Mouse (Mus musculus) liver, adult 2 months (tissue): ENCODE data around the gene Ms4a12. TPM values are rescaled to one million over a fixed set of nuclear protein-coding genes. Genes with fewer than 3 reads are reported as not detected.

Experiments used
- DNase-seq: peaks from one replicate; pipeline ENCODE4 v3.0.0-alpha.2; 2011; ENCODE audit warnings: low read depth, low spot score; ENCODE audit errors: extremely low read depth
- H3K27ac ChIP-seq: fragments of 200-500 bp; replicated peaks from 2 replicates; pipeline ENCODE4 v1.5.1; 2012; ENCODE audit warnings: low read depth, mild to moderate bottlenecking, control low read depth, inconsistent platforms, low read length; ENCODE audit not compliant: insufficient read depth
- H3K27me3 ChIP-seq: fragments of 200-500 bp; 2 replicates; pipeline ENCODE4 v1.6.1; 2012; ENCODE audit warnings: mild to moderate bottlenecking, moderate library complexity, low read length, inconsistent platforms; ENCODE audit not compliant: control insufficient read depth, insufficient read depth
- H3K36me3 ChIP-seq: fragments of 200-500 bp; 2 replicates; pipeline ENCODE4 v1.6.1; 2012; ENCODE audit warnings: low read length, inconsistent platforms; ENCODE audit not compliant: control insufficient read depth, insufficient read depth
- H3K4me1 ChIP-seq: fragments of 200-500 bp; 2 replicates; pipeline ENCODE4 v1.6.1; 2011; ENCODE audit warnings: low read length; ENCODE audit not compliant: control insufficient read depth, insufficient read depth
- H3K4me3 ChIP-seq: fragments of 200-500 bp; 2 replicates; pipeline ENCODE4 v1.5.1; 2011; ENCODE audit warnings: low read depth, mild to moderate bottlenecking, control low read depth, low read length, moderate library complexity; ENCODE audit not compliant: insufficient read depth
- H3K79me2 ChIP-seq: fragments of 200-500 bp; 2 replicates; pipeline ENCODE4 v1.6.1; 2012; ENCODE audit warnings: inconsistent platforms, mild to moderate bottlenecking, low read length, moderate library complexity; ENCODE audit not compliant: control insufficient read depth, insufficient read depth
- H3K9ac ChIP-seq: fragments of 200-500 bp; 2 replicates; pipeline ENCODE4 v1.6.1; 2012; ENCODE audit warnings: low read depth, mild to moderate bottlenecking, control low read depth, inconsistent platforms, low read length
- CTCF ChIP-seq: fragments of 200-500 bp; IDR thresholded peaks from 2 replicates; pipeline ENCODE4 v1.5.1; 2011; ENCODE audit warnings: low read depth, low read length, control low read depth
- POLR2A ChIP-seq: fragments of 200-500 bp; IDR thresholded peaks from 2 replicates; pipeline ENCODE4 v1.6.1; 2011; ENCODE audit warnings: low read length, control low read depth; ENCODE audit not compliant: insufficient read depth; ENCODE audit errors: extremely low read depth
- WGBS: fragments of 180-500 bp; shearing (Covaris S2); methylation state at CpG from one replicate; pipeline ENCODE4 v1.1.7; 2018; 5-methylcytosine and 5-hydroxymethylcytosine counted together
- polyA plus RNA-seq: library from polyadenylated mRNA; depleted of rRNA; stranded (reverse); fragments of >200 nt; gene quantifications from 2 replicates; pipeline ENCODE4 v1.2.3, GENCODE M21; 2012
- total RNA-seq: library from RNA; depleted of rRNA; stranded (reverse); fragments of >200 nt; gene quantifications from 2 replicates; pipeline ENCODE4 v1.2.3, GENCODE M21; 2014

Gene Ms4a12
- total and polyA plus RNA-seq, 2 experiments: not detected

- no peaks in the 10 kb centered on the region for H3K27me3 ChIP-seq
- H3K36me3 ChIP-seq: no peaks in the 10 kb centered on the region
- H3K9ac ChIP-seq: no peak overlapping the region
- TF ChIP-seq CTCF (no peak), POLR2A (no peak)
- no peaks in the 10 kb centered on the region for H3K79me2 ChIP-seq
- H3K27ac ChIP-seq: no peak overlapping the region
- H3K4me3 ChIP-seq: no peak overlapping the region
- no peaks in the 10 kb centered on the region for H3K4me1 ChIP-seq
- no peak for DNase-seq
These were observed 3.6 kb upstream of the Ms4a12 start for GRCm38 (mm10) chr19:11235820-11236219.

GRCm38 (mm10) chr19:11234921-11235735 lies 2.9 kb upstream of the Ms4a12 start:
- DNase-seq: no peak
- Histone ChIP-seq H3K4me1 (no peaks in the 10 kb centered on the region), H3K9ac (no peak overlapping the region), H3K79me2 (no peaks in the 10 kb centered on the region), H3K27me3 (no peaks in the 10 kb centered on the region), H3K4me3 (no peak overlapping the region), H3K36me3 (no peaks in the 10 kb centered on the region), H3K27ac (no peak overlapping the region)
- 63% methylated on average over 5 of the region's 5 CpGs for WGBS
- TF ChIP-seq POLR2A (no peak), CTCF (no peak)

DNA sequence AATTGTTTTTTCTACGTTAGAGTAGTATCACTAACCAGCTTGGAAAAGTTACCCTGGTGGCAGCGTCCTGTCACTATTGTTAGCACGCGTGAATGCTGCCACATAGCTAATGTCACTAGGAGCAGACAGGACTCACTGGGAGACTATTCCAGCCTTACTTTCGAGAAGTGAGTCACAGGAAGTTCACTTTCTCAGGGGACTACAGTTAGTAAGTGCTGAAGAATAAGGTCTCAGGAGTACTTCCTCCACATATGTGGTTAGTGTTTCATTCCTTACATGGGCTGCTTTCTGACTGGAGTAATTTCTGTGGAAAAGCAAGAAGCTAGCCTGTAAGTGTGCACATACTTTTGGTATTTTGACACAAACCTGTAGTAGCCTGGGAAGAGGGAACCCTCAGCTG lies 2.0 kb upstream of the Ms4a12 start:
- Histone ChIP-seq H3K9ac (no peak overlapping the region), H3K27me3 (no peaks in the 10 kb centered on the region), H3K79me2 (no peaks in the 10 kb centered on the region), H3K27ac (no peak overlapping the region), H3K4me1 (no peaks in the 10 kb centered on the region), H3K36me3 (no peaks in the 10 kb centered on the region), H3K4me3 (no peak overlapping the region)
- WGBS: 78% methylated on average over 5 of the region's 5 CpGs
- DNase-seq: no peak
- no peak for TF ChIP-seq CTCF
- no peak for TF ChIP-seq POLR2A

GRCm38 (mm10) chr19:11196546-11196945 lies 35.7 kb downstream of the Ms4a12 start, which contains the start of gene Ms4a13:
TSS of gene Ms4a13 (minus strand) at chr19:11196737.
- no peak for DNase-seq
- no peaks in the 10 kb centered on the region for H3K27me3 ChIP-seq
- TF ChIP-seq CTCF (no peak), POLR2A (no peak)
- H3K36me3 ChIP-seq: no peaks in the 10 kb centered on the region
- no peak within 1 kb of the TSS for H3K9ac ChIP-seq
- no peaks in the 10 kb centered on the region for H3K4me1 ChIP-seq
- H3K4me3 ChIP-seq: no peak within 1 kb of the TSS
- no peak within 1 kb of the TSS for H3K27ac ChIP-seq
- 72% methylated on average over 12 of the region's 12 CpGs for WGBS
- H3K79me2 ChIP-seq: no peaks in the 10 kb centered on the region

DNA sequence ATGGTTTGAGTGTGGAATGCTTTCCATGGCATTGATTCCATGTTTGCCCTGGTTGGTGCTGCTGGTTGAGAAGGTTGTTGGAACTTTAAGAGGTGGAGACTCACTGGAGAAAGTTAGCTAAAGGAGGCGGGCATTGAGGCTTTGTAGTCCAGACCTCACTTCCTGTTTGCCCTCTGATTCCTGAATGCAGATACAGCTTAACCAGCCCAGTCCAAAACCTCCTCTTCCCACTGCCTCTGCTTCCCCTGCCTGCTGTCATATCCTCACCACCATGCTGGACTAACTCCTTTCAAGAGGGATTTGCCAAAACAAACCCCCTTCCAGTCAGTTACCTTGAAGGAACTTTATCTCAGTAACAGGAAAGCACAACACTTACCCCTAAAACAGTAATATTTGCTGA lies 39.7 kb downstream of the Ms4a12 start:
- TF ChIP-seq POLR2A: no peak
- TF ChIP-seq CTCF: no peak
- Histone ChIP-seq H3K79me2 (no peaks in the 10 kb centered on the region), H3K9ac (no peak overlapping the region), H3K27ac (no peak overlapping the region), H3K27me3 (no peaks in the 10 kb centered on the region), H3K36me3 (no peaks in the 10 kb centered on the region), H3K4me1 (no peaks in the 10 kb centered on the region), H3K4me3 (no peak overlapping the region)
- DNase-seq: no peak
- WGBS: 77% methylated on average over 1 of the region's 1 CpGs

GRCm38 (mm10) chr19:11184121-11184520 lies 48.1 kb downstream of the Ms4a12 start:
- Histone ChIP-seq H3K27me3 (no peaks in the 10 kb centered on the region), H3K4me3 (no peak overlapping the region), H3K79me2 (no peaks in the 10 kb centered on the region), H3K4me1 (no peaks in the 10 kb centered on the region), H3K9ac (no peak overlapping the region), H3K36me3 (no peaks in the 10 kb centered on the region), H3K27ac (no peak overlapping the region)
- WGBS: 17% methylated on average over 5 of the region's 5 CpGs
- DNase-seq: peak; percentile 38
- TF ChIP-seq POLR2A (no peak), CTCF (peak; percentile 50)
